Mouse (Mus musculus) liver, embryonic 15.5 days (tissue): ENCODE measurements around the gene Wdr66. TPM values are rescaled to one million over a fixed set of nuclear protein-coding genes. Genes with fewer than 3 reads are reported as not detected.

Experiments used
- ATAC-seq: fragments of 200-750 bp; cut with Nextera tagmentation; 2 replicates; pipeline ENCODE4 v1.8.0; 2017; ENCODE audit warnings: moderate number of reproducible peaks, mild to moderate bottlenecking, moderate library complexity; ENCODE audit not compliant: insufficient read depth
- H3K27ac ChIP-seq: fragments of 300-500 bp; sonication (generic); replicated peaks from 2 replicates; pipeline ENCODE4 v1.5.1; 2015; ENCODE audit warnings: mild to moderate bottlenecking, inconsistent platforms
- H3K27me3 ChIP-seq: fragments of 300-500 bp; sonication (generic); 2 replicates; pipeline ENCODE4 v1.6.1; 2015; ENCODE audit warnings: mild to moderate bottlenecking, inconsistent platforms
- H3K36me3 ChIP-seq: fragments of 300-500 bp; sonication (generic); replicated peaks from 2 replicates; pipeline ENCODE4 v1.6.1; 2015; ENCODE audit warnings: moderate library complexity, mild to moderate bottlenecking, inconsistent platforms
- H3K4me1 ChIP-seq: fragments of 300-500 bp; sonication (generic); replicated peaks from 2 replicates; pipeline ENCODE4 v1.6.1; 2015; ENCODE audit warnings: inconsistent platforms
- H3K4me2 ChIP-seq: fragments of 300-500 bp; sonication (generic); 2 replicates; pipeline ENCODE4 v1.6.1; 2015; ENCODE audit warnings: moderate library complexity, mild to moderate bottlenecking, inconsistent platforms
- H3K4me3 ChIP-seq: fragments of 300-500 bp; sonication (generic); replicated peaks from 2 replicates; pipeline ENCODE4 v1.5.1; 2015; ENCODE audit warnings: mild to moderate bottlenecking, inconsistent platforms
- H3K9ac ChIP-seq: fragments of 300-500 bp; sonication (generic); 2 replicates; pipeline ENCODE4 v1.6.1; 2015; ENCODE audit warnings: moderate library complexity, mild to moderate bottlenecking, inconsistent platforms
- H3K9me3 ChIP-seq: fragments of 300-500 bp; sonication (generic); replicated peaks from 2 replicates; pipeline ENCODE4 v1.6.1; 2016; ENCODE audit warnings: inconsistent platforms
- WGBS: fragments of 180-500 bp; shearing (Covaris S2); methylation state at CpG from one replicate; pipeline ENCODE4 v1.1.7; 2015; ENCODE audit warnings: mixed read lengths; ENCODE audit not compliant: insufficient replicate concordance; 5-methylcytosine and 5-hydroxymethylcytosine counted together
- polyA plus RNA-seq: library from polyadenylated mRNA; unstranded; fragments of >200 nt; fragmentation: Nextera tagmentation; extraction: Ambion mirVana; gene quantifications from 2 replicates; pipeline ENCODE4 v1.2.1, GENCODE M21; 2015

Wdr66 gene
- polyA plus RNA-seq, 1 experiment from 2014 or later, result 0.14 TPM

- Histone ChIP-seq H3K27ac (no peak overlapping the region), H3K4me1 (no peaks in the 10 kb centered on the region), H3K4me3 (no peak overlapping the region), H3K27me3 (peaks cover 13% of the 10 kb centered on the region; the same call in 1 of the 2 replicates), H3K36me3 (no peaks in the 10 kb centered on the region), H3K9ac (no peak overlapping the region), H3K9me3 (no peaks in the 10 kb centered on the region), H3K4me2 (no peak overlapping the region)
- no peak for ATAC-seq
- WGBS, result 62% methylated on average over 7 of the region's 7 CpGs
Measured at GRCm38 (mm10) chr5:123297830-123298229, 45.9 kb downstream of the Wdr66 start.

DNA sequence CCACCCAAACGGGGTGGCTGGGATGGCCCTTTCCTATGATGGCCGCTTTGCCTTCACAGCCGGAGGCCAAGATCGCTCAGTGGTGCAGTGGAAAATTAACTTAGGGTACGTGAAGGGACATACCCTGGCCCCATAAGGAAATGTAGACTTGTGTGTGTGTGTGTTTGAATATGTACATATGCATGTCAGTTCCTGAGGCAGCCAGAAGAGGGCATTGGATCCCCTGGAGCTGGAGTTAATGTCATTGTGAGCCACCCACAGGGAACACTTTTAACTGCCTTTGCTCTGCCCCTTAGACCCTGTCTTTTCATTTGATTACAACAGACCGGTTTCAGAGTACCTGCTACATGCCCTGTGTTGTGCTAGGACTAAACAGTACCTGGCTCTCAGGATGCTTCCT is 46.6 kb downstream of the Wdr66 start:
- Histone ChIP-seq H3K4me1 (no peaks in the 10 kb centered on the region), H3K36me3 (no peaks in the 10 kb centered on the region), H3K27me3 (peaks cover 13% of the 10 kb centered on the region; the same call in 1 of the 2 replicates), H3K4me3 (no peak overlapping the region), H3K27ac (no peak overlapping the region), H3K9ac (no peak overlapping the region), H3K9me3 (no peaks in the 10 kb centered on the region), H3K4me2 (no peak overlapping the region)
- ATAC-seq, result no peak
- 73% methylated on average over 6 of the region's 6 CpGs for WGBS

- WGBS, result 69% methylated on average over 8 of the region's 8 CpGs
Measured at GRCm38 (mm10) chr5:123300496-123301034, 48.7 kb downstream of the Wdr66 start.

DNA sequence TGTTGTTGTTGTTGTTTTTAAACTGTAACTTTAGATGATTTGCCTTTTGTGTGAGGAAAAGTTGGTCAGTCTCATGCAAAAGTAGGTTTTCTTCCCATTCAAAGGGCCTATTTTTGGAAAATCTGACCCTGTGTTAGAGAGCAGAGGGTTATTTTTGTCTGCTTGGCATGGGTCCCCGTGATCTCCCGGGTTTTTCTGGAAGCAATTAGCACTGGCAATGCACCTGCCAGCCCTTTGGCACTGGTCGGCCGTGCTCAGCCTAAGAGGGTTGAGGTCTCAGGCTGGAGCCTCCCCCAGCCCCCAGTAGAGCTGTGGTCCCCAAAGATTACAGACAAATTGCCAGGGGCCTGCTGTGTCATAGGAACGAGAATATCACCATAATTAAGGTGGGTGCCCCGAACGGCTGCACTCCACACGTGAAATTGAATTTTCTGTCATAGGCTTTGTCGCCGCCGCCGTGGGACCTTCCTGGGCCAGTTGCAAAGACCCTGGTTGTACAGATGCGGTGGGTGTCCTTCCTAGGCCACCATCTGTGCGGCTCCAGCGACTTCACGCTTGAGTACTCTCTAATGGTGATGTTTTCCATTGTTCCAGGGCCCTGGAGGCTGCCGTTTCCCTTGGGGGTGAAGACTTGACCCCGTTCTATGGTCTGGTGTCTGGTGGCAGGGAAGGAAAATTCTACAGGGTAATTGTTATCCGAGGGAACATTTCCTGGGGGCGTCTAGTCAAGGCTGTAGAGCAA is 50.0 kb downstream of the Wdr66 start:
- H3K36me3 ChIP-seq, result no peaks in the 10 kb centered on the region
- H3K9ac ChIP-seq, result no peak overlapping the region
- no peak overlapping the region for H3K4me3 ChIP-seq
- H3K27me3 ChIP-seq, result 0 out of 2 replicates have a peak, but pooled peaks cover 4% of the 10 kb centered on the region
- ATAC-seq, result no peak
- no peaks in the 10 kb centered on the region for H3K9me3 ChIP-seq
- no peak overlapping the region for H3K4me2 ChIP-seq
- H3K27ac ChIP-seq, result no peak overlapping the region
- WGBS, result 70% methylated on average over 20 of the region's 20 CpGs
- H3K4me1 ChIP-seq, result no peaks in the 10 kb centered on the region

More at GRCm38 (mm10) chr5:123300496-123301034, 48.7 kb downstream of the Wdr66 start:
- Histone ChIP-seq H3K9me3 (no peaks in the 10 kb centered on the region), H3K4me2 (no peak overlapping the region), H3K27ac (no peak overlapping the region), H3K4me1 (no peaks in the 10 kb centered on the region), H3K36me3 (no peaks in the 10 kb centered on the region), H3K4me3 (no peak overlapping the region), H3K9ac (no peak overlapping the region), H3K27me3 (peaks cover 8% of the 10 kb centered on the region; the same call in 1 of the 2 replicates)
- no peak for ATAC-seq

DNA sequence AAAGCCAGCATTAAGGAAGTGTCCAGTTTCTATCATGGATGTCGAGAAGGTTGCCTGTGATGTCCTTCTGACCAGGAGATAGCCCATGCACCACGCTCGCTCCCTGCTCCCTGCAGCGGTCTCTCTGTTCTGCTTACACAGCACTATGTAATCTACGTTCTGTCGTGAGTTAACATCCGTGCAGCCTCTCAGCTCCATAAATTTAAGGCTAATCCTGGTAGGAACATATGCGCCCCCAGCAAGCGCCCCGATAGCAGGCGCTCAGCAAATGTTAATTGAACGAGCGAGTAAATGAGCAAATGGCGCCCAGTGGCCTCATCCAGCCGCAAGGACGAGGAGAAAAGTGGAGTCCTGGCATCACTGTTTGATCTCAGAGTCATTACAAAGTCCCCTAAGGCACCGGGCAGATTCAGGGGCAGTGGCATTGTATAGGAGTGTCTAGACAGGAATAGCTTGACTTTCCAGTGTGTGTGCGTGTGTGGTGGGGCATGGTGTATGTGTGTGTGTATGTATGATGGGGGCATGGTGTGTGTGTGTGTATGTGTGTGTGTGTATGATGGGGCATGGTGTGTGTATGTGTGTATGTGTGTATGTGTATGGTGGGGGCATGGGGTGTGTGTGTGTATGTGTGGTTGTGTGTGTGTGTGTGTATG is 55.9 kb downstream of the Wdr66 start:
- no peak overlapping the region for H3K4me2 ChIP-seq
- WGBS, result 70% methylated on average over 18 of the region's 18 CpGs
- no peak for ATAC-seq

DNA sequence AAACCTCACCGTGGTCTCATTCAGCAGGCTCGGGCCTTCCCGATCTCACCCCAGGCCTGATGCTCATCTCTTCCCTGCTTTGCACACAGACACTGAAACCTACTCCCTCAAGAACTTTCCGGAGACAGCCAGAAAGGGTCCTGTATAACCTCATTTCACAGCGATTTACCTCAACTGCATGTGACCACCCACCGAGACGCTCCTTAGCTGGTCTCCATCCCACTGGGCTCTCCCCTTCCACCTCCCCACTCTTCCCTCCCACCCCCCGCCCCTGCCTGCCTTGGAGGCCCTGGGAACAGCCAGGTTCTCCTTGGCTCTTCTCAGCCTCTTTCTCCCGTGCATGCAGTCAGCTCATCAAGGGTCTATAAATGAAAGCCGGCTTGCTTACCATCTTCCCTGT is 57.9 kb downstream of the Wdr66 start:
- Histone ChIP-seq H3K4me1 (no peaks in the 10 kb centered on the region), H3K9me3 (no peaks in the 10 kb centered on the region), H3K9ac (no peak overlapping the region), H3K36me3 (no peaks in the 10 kb centered on the region), H3K27me3 (no peaks in the 10 kb centered on the region), H3K27ac (no peak overlapping the region), H3K4me3 (no peak overlapping the region), H3K4me2 (no peak overlapping the region)
- WGBS, result 62% methylated on average over 10 of the region's 10 CpGs
- no peak for ATAC-seq

More for the DNA sequence above, 55.9 kb downstream of the Wdr66 start:
- Histone ChIP-seq H3K4me3 (no peak overlapping the region), H3K36me3 (no peaks in the 10 kb centered on the region), H3K9ac (no peak overlapping the region), H3K4me1 (no peaks in the 10 kb centered on the region), H3K9me3 (no peaks in the 10 kb centered on the region), H3K27ac (no peak overlapping the region), H3K27me3 (no peaks in the 10 kb centered on the region)

DNA sequence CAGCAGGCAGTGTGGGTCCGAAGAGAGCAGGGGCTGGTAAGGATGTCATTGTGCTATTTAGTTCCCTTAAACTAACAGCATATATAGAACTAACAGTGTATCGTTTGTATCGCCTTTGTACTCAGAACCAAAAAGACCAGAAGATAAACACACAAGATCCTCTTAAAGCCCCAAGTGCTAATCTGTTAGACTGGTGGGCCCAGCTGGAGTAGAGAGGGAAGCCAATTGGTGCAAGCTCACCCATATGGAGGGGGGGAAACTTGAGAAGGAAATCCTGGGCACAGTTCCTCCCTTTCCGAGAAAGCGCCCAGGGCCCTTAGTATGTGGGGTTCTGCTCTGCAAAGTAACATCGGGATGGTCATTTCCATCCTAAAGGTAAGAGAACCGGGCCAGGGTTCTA is 58.3 kb downstream of the Wdr66 start:
- no peaks in the 10 kb centered on the region for H3K36me3 ChIP-seq
- H3K4me2 ChIP-seq, result no peak overlapping the region
- ATAC-seq, result no peak
- 66% methylated on average over 7 of the region's 7 CpGs for WGBS
- H3K27me3 ChIP-seq, result no peaks in the 10 kb centered on the region
- no peaks in the 10 kb centered on the region for H3K4me1 ChIP-seq
- H3K4me3 ChIP-seq, result no peak overlapping the region
- H3K9ac ChIP-seq, result no peak overlapping the region
- no peaks in the 10 kb centered on the region for H3K9me3 ChIP-seq
- no peak overlapping the region for H3K27ac ChIP-seq

- H3K4me2 ChIP-seq, result no peak overlapping the region
- no peak overlapping the region for H3K27ac ChIP-seq
- no peaks in the 10 kb centered on the region for H3K36me3 ChIP-seq
- H3K9me3 ChIP-seq, result no peaks in the 10 kb centered on the region
- no peak overlapping the region for H3K9ac ChIP-seq
- H3K4me3 ChIP-seq, result no peak overlapping the region
- ATAC-seq, result no peak
- H3K4me1 ChIP-seq, result peaks cover 4% of the 10 kb centered on the region; the same call in 1 of the 2 replicates
- no peaks in the 10 kb centered on the region for H3K27me3 ChIP-seq
- 63% methylated on average over 12 of the region's 12 CpGs for WGBS
Measured at GRCm38 (mm10) chr5:123313058-123313630, 61.2 kb downstream of the Wdr66 start.

DNA sequence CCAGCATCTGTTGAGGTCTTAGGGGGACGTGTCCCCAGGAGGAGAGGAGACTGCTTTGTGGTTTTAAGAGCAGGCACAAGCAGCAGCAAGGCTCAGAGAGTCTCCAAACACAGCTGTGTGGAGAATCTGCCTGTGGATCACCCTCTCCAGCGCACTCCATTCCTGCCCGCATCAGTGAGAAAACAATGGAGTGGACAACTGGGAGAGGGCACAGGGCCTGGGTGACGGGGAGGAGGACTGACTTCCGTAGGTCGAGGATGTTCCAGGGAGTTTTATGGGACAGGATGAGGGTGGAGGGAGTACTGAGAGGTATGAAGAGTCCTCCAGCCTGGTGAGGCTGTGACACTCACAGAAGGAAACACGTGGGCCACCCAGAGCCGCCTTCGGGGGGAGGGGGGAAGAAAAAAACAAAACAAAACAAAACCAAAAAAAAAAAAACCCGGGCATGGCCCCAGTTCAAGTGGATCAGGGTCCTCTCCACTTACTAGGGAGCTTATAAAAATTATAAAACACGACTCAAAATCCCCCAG is 62.0 kb downstream of the Wdr66 start:
- Histone ChIP-seq H3K36me3 (no peaks in the 10 kb centered on the region), H3K27me3 (no peaks in the 10 kb centered on the region), H3K27ac (no peak overlapping the region), H3K9me3 (no peaks in the 10 kb centered on the region), H3K9ac (no peak overlapping the region), H3K4me3 (no peak overlapping the region), H3K4me1 (peaks cover 9% of the 10 kb centered on the region), H3K4me2 (no peak overlapping the region)
- WGBS, result 43% methylated on average over 11 of the region's 11 CpGs
- no peak for ATAC-seq

- no peak for ATAC-seq
- Histone ChIP-seq H3K27ac (no peak overlapping the region), H3K27me3 (no peaks in the 10 kb centered on the region), H3K36me3 (no peaks in the 10 kb centered on the region), H3K4me3 (no peak overlapping the region), H3K9ac (no peak overlapping the region), H3K4me1 (peaks cover 9% of the 10 kb centered on the region), H3K9me3 (no peaks in the 10 kb centered on the region), H3K4me2 (no peak overlapping the region)
- WGBS, result 61% methylated on average over 10 of the region's 10 CpGs
Measured at GRCm38 (mm10) chr5:123315219-123315866, 63.4 kb downstream of the Wdr66 start.
